Mouse (Mus musculus): Measurements from ENCODE around the gene Pole3.

DNA sequence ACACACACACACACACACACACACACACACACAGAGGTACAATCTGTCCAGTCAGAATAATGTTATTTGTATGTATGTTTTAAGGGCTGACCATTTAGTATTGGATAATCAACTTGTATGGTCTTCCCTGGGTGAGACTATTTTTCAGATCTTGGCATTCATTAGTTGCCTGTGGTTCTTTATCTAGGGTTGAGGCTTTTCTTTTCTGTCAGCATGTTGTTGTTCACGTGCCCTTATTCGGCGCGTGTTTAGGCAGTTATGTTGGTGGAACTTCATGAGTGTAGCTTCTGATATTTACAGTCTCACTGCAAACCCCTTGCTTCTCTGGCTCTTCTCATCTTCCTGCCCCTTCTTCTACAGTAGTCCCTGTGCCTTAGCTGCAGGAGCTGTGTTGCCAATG, 2.8 kb upstream of the Pole3 start:
- TF ChIP-seq MAFK (IDR thresholded peaks at IDR 0.05; ENCODE audit: insufficient read depth, low read depth, low read length) (no peak), ZC3H11A (IDR thresholded peaks at IDR 0.05; ENCODE audit: borderline replicate concordance, low read depth, low read length) (no peak), HCFC1 (IDR thresholded peaks at IDR 0.05; ENCODE audit: borderline replicate concordance, insufficient read depth, low read length) (no peak), CHD2 (IDR thresholded peaks at IDR 0.05; ENCODE audit: low read depth, low read length) (no peak), ZNF384 (IDR thresholded peaks at IDR 0.05; ENCODE audit: low read depth, low read length) (no peak)
